Mouse (Mus musculus): Measurements from ENCODE around the gene Pam16. TPM values are rescaled to one million over a fixed set of nuclear protein-coding genes. Genes with fewer than 3 reads are reported as not detected.

The Pam16 gene
- polyA plus RNA-seq, 2 experiments from 2014 or later = 30.5 to 37.9 TPM

GRCm38 (mm10) chr16:4608532-4609059 lies 16.2 kb downstream of the Pam16 start:
- no peak for ATAC-seq

- peak; percentile 80 for ATAC-seq
Observed at GRCm38 (mm10) chr16:4607818-4608531, 16.8 kb downstream of the Pam16 start.

- ATAC-seq = no peak
Observed at GRCm38 (mm10) chr16:4606431-4607084, 18.2 kb downstream of the Pam16 start.

- no peak for ATAC-seq
Observed at GRCm38 (mm10) chr16:4605514-4606131, 19.2 kb downstream of the Pam16 start.

GRCm38 (mm10) chr16:4604293-4604837 lies 20.4 kb downstream of the Pam16 start:
- no peak for ATAC-seq

- ATAC-seq = no peak
Observed at GRCm38 (mm10) chr16:4603453-4603837, 21.3 kb downstream of the Pam16 start.

- no peak for ATAC-seq
Observed at GRCm38 (mm10) chr16:4602766-4603452, 21.9 kb downstream of the Pam16 start.

GRCm38 (mm10) chr16:4602189-4602588 lies 22.6 kb downstream of the Pam16 start:
- no peak for ATAC-seq

- no peak for ATAC-seq
Observed at GRCm38 (mm10) chr16:4600701-4601310, 24.0 kb downstream of the Pam16 start.

- ATAC-seq = no peak
Observed at GRCm38 (mm10) chr16:4599616-4600015, 25.2 kb downstream of the Pam16 start.

- ATAC-seq = no peak
Observed at GRCm38 (mm10) chr16:4598891-4599543, 25.8 kb downstream of the Pam16 start.

GRCm38 (mm10) chr16:4598041-4598440 lies 26.7 kb downstream of the Pam16 start:
- no peak for ATAC-seq

GRCm38 (mm10) chr16:4597296-4597695 lies 27.5 kb downstream of the Pam16 start:
- ATAC-seq = no peak

- ATAC-seq = no peak
Observed at GRCm38 (mm10) chr16:4596836-4597235, 28.0 kb downstream of the Pam16 start.

GRCm38 (mm10) chr16:4596141-4596728 lies 28.6 kb downstream of the Pam16 start:
- ATAC-seq = no peak

- no peak for ATAC-seq
Observed at GRCm38 (mm10) chr16:4595527-4595963, 29.2 kb downstream of the Pam16 start.

- ATAC-seq = peak; percentile 44
Observed at GRCm38 (mm10) chr16:4594814-4595526, 29.8 kb downstream of the Pam16 start.

- peak; percentile 14 for ATAC-seq
Observed at GRCm38 (mm10) chr16:4593971-4594813, 30.6 kb downstream of the Pam16 start, which contains the start of gene Glis2. Glis2 (plus strand) TSS chr16:4594713.
